Mouse (Mus musculus) frontal cortex, adult (tissue): ENCODE data around the gene 1700029H14Rik.

Experiments
- ATAC-seq: cut with Nextera tagmentation; 2 replicates; pipeline ENCODE4 v1.9.2; 2017; ENCODE audit warnings: mild to moderate bottlenecking, moderate library complexity, mixed read lengths; ENCODE audit not compliant: low TSS enrichment

1700029H14Rik gene

DNA sequence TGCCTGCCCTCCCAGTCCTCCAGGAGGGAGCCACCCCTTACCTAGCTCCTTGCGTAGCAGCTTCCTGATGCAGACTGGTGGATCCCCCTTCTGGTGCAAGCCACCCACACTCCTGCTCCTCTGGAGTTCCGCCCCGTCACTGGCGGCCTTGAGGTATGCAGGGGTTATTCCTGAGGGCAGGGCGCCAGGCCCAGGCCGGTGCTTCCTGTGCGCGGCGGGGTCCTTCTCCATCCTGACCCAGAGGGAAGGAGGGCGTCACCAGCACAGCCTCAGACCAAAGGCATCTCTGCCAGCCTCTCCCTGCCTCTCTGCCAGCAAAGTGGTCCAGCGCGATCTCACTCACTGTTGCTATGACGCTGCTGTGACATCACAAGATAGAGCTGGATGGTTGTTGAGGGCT is at the start of gene 1700029H14Rik:
TSS of gene 1700029H14Rik (minus strand) at position 344 of the 400 bp plus-strand sequence.
- ATAC-seq, result no peak

DNA sequence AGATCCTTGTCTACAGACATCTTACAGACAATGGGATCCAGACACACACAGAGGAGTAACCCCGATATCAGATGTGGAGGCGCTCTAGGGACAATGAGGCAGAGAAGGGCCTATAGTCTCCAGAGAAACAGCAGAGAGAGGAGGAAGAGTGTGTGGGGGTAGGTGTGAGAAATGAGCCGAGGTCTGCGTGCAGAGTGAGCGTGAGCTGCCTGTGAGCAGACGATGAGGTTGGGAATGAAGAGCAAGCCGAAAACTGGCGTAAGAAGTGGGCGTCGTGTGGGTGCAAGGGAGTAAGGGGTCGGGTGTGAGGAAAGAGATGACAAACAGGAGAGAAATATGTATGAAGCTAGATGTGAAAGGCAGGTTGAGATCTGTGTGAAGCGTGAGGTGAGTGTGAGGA is 49.4 kb upstream of the 1700029H14Rik start:
- ATAC-seq, result peak; percentile 66

DNA sequence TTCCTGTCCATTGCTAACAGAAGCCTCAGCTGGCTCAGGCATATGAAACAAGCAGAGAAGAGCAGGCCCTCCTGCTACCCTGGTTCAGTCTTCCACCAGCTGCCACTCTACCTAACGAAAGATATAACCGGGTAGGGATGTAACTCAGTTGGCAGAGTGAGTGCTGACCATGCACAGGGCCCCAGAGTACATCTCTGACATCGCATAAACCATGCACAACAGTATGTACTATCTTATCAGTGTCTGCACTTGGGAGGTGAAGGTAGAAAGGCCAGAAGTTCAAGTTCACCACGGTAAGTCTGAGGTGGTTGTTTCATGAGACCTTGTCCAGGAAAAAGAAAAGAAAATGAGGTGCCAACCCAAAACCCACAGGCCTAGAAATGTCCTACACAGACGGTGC is 47.7 kb upstream of the 1700029H14Rik start:
- no peak for ATAC-seq

DNA sequence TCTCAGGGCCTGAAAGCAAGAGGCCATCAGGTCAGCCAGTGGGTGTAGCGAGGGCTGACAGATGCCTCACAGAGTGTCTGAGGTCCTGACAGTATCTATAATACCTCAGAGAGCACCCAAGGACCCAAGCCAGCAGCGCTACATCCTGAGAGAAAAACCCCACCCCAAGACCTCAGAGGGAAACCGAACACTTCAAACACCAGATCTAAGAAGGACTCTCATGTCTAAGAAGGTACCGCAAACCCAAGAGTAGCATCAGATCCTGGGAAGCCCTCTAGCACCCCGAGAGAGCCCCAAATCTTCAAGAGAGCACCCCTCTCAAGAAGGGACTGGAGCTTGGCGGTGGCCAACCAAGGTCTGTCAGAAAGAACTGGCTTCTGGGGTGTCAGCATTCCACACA is 46.7 kb upstream of the 1700029H14Rik start:
- no peak for ATAC-seq

DNA sequence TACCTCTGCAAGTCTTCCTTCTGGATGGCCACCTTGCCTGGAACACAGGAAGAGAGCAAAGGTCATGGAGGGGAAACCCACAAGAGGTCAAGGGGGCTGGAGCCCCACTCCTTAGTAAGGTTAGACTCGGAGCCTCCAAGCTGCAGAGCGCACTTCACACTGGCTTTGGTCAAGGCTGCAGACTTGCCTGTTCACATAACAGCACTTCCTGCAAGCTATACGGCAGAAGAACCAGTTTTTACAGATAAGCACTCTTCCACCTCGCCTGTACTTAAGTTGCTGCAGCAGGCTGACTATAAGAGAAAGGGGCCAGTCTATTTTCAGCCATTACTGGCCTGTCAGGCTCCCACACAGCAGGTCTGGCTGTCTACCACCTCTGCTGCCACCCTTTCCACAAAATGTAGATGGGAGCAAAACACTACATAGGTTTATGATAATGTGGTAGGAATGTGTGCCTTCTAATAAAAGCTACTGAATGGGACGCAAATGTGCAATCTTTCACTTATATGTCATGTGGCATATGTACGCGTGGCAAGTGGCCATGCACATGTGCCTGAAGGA is 43.7 kb upstream of the 1700029H14Rik start:
- ATAC-seq, result peak; percentile 38

DNA sequence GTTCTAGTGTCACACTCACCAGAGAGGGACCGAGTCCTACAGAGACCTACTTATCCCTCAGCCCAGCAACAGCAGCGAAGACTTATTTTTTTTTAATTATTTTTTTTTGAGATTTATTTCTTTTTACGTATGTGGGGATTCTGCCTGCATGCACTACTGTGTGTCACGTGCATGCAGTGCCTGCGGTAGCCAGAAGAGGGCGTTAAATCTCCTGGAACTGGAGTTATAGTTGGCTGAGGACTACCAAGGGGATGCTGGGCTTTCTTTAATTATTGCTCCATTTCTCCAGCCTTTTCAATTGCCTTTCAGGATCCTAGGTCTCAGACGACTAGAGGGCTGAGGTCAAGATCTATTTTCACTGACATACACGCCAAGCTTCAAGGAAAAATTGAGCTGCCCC is 40.4 kb upstream of the 1700029H14Rik start:
- ATAC-seq, result no peak

DNA sequence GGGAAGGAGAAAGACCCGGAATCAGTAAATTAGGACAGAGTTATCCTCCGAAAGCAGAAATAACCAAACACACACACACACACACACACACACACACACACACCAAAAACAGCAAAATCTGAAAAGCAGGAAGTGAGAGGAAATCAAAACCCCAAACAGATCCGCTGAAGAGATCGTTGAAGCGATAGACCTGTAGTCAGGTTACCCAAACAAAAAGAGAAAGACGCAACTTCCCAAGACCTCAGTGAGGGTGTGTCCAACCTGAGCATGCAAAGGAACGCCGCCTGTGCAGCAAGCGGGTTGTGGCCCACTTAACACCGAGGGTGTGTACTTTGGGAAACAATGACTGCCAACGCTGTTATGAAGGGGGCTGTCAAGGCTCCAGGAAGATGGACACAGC is 38.9 kb upstream of the 1700029H14Rik start:
- no peak for ATAC-seq

DNA sequence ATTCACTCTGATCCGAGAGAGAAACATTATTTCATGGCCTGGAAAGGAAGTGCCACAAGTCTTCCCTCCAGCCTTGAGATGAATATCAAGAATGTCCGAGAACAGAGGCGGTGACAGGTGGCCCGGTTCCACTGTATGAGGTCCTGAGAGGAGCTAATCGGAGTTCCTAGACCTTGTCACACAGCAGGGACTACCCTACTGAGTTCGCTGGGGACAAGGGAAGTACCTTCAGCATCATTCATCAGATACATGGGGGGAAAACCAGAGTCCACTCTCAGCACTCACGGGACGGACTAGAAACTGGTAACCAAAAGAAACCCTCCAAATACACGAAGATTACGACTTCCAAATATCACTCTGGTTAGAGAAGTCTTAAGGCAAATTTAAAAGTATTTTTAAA is 38.5 kb upstream of the 1700029H14Rik start:
- ATAC-seq, result no peak

DNA sequence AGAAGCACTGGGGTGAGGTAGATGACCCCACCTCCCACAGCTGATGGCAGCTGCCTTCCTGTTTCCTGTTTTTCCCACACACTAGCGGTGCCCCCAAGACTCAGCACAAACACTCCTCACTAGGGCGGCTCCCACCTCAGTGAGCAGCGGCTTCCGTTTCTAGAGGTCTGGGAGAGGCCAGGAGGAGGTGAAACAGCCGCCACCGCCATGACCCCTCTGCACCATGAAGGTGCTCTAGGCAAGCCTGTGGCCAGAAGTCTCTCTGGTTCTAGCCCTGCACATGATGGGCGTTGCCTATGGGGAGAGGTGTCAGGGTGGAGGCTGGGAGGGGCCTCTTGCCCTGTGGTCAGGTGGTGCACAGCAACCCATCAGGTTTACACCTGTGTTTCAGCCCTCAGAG is 37.9 kb upstream of the 1700029H14Rik start:
- no peak for ATAC-seq

DNA sequence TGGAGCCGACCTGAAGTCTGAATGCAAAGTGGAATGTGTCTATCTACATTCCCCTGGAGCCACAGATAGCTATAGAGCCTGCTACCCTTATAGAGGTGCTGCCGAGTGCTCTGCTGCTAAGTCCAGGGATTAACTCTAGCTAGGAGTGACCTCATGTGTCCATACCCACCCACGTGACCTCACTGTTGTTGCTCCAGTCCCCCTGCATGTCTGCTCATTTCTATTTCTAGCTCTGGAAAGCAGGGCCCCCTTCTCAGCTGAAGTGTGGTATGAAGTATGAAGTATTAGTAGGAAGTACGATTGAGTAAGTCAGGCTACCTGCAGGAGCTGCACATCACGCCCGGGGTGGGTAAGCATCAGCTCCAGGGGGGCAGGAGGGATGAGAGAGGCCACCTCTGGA is 35.5 kb upstream of the 1700029H14Rik start:
- ATAC-seq, result no peak

DNA sequence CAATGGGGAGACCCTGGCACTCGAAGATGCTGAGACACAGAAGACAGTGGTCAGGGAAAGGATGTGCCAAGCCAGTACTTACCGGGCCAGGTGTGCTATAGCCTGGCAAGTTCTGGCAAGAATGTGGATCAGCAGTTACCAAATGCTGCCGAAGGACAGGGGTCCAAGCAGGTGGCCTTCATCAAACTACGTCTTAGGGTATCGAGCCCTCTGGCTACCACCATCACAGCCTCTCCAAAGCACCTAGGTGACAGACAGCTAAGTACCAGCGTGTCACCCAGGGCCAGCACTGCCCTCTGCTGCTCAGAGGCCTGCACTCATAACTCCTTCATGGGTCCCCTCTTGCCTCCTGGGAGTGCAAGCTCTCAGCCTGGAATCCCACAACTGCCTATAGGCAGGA is 33.6 kb upstream of the 1700029H14Rik start:
- no peak for ATAC-seq

DNA sequence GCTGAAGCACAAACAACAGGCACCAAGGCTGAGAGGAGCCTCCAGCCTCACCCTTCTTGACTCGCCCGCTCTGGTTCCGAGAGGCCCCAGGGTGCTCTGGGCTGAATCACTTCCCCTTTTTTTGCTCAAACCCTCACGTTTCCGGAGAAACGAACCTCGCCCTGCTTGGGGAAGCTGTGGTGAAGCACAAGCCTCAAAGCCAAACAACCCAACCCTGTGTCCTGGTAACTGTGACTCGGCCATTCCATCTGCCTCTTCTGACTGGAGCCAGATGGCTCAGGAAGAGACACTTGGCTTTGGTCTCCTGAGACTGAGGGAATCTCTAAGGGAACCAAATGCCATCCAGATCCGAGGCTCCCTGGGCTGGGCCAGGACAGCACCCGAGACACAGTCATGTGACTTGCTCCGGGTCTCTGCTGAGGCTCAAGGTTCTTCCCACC is 32.6 kb upstream of the 1700029H14Rik start:
- ATAC-seq, result no peak

DNA sequence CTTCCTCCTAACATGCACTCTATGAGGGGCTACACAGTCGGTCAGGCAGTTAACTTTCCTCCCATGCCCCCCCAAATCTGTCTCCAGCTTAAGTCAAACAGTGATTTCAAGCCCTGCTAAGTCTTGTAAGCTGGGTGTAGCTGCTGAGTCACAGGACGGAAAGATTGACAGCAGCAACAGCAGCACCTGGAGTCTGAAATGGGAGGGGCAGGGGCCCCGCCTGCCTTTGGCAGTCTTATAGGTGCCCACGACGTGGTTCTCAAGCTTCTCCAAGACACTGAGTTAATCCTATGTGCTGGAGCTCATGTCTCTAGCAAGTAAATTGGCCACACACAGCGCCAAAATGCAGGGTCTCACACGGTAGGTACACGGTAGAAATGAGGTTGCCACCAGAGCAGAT is 31.1 kb upstream of the 1700029H14Rik start:
- no peak for ATAC-seq

DNA sequence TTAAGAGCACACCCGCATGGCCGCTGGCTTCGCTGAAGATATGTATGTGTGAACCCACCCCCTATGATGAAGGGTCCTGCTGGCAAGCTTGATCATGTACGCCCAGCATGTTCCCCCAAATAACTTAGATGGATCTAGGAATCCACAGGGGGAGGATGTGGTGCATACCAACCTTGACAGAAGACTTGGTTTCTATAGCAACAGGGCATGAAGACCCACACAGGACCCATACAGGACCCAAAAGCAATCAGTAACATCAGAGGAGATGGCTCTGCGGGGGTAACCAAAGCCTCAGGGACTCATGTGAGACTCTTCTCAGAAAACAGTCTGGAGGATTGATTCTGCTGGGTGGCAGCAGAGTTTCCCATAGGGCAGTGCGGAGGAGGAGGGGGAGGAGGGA is 29.0 kb upstream of the 1700029H14Rik start:
- no peak for ATAC-seq

DNA sequence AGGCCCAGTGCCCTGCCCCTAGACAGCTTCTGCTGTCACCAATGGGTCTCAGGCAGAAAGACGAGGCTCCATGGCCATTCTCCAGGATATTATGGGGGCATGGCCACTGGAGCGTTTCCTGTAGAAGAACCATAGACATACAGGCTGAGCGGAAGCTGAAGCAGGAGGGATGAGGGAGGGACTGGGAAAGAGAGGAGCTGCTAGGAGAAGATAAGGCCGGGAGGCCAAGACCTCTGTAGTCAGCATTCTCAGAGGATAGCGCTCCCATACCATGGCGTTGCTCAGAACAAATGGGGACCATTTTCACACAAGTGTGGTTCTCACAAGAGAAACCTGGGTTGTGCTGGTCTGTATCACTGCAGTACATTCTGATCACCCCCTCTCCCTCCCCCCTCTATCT is 26.8 kb upstream of the 1700029H14Rik start:
- no peak for ATAC-seq

DNA sequence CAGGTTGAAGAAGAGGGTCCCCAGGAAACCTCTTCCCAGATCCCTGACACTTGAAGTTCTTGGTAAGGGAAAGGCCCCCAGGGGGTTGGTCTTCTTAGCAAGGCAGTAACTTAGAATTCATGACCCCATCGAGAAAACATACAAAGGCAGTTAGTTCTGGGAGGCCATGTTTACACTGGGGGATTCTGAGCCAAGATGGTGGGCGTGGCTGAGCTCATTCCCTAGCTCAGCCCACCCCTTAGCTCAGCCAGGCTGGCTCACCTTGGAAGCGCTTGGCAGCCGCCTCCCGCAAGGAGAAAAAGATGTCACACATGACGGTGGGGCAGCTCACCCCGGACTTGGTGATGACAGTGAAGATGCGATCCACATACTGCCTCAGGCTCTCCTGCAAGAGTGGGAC is 22.4 kb upstream of the 1700029H14Rik start:
- no peak for ATAC-seq

DNA sequence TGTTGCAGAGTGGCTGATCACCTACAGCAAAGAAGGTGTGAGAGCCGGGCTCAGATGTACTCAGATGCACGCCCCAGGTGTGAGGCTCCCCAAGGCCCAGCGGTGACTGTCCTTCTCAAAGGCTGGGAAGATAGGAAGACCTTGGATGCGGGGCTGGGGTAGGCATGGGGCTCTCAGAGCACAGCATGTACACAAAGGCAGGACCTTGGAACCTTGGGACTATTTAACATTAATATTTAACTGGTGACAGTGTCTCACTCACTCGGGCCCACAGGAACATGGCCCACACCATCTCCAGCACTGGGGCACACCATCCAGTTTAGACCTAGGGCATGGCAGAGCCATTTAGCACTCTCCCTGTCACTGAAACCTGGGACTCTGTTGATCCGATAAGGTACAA is 15.6 kb upstream of the 1700029H14Rik start:
- ATAC-seq, result no peak

DNA sequence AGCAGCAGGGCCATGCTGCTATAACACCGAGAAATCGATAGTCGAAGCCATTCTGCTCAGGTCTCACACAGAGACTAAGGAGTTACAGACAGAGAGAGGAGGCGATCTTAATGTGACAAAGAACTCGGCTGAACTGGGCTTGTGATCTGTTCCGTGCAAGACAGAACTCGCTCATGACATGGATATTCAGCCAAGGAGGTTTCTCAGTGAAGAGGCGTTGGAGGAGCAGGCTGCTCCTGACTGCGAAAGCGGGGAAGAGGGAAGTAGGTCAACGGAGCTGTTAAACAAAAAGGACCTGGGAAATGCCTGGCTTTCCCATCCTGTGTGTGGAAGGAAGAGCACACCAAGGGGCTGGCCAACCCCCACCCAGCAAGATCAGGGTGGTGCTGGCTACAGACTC is 9.7 kb upstream of the 1700029H14Rik start:
- peak; percentile 97 for ATAC-seq

DNA sequence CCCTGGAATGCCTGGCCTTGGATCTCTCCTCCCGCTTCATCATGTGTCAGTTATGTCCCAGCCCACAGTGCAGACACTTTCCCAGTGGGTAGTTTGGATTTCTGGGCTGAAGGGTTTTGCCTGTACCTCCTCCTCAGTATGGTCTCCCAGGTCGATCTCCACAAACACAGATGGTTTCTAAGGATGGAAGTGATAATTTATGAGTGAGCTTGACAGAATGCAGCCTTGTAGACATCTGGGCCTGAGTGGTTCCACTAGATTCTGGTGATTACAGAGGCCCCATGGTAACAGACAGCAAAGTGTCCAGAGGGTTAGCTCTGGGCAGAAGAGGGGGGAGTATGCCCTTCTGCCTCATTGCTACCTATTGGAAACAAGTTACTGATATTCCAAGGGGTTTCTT is 4.7 kb downstream of the 1700029H14Rik start:
- ATAC-seq, result peak; percentile 88

DNA sequence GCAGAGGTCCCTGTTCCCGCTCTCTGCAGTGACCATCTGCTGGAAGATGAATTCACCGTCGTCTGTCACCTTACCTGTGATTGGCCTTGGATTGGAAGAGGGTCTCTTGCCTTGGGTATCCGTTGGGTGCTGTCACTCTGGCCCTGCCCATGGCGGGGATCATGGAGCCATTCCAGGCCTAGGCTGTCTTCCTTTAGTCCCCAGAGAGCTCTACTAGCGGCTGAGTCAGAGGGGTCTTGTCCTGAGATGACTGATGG is 10.8 kb downstream of the 1700029H14Rik start:
- ATAC-seq, result no peak

DNA sequence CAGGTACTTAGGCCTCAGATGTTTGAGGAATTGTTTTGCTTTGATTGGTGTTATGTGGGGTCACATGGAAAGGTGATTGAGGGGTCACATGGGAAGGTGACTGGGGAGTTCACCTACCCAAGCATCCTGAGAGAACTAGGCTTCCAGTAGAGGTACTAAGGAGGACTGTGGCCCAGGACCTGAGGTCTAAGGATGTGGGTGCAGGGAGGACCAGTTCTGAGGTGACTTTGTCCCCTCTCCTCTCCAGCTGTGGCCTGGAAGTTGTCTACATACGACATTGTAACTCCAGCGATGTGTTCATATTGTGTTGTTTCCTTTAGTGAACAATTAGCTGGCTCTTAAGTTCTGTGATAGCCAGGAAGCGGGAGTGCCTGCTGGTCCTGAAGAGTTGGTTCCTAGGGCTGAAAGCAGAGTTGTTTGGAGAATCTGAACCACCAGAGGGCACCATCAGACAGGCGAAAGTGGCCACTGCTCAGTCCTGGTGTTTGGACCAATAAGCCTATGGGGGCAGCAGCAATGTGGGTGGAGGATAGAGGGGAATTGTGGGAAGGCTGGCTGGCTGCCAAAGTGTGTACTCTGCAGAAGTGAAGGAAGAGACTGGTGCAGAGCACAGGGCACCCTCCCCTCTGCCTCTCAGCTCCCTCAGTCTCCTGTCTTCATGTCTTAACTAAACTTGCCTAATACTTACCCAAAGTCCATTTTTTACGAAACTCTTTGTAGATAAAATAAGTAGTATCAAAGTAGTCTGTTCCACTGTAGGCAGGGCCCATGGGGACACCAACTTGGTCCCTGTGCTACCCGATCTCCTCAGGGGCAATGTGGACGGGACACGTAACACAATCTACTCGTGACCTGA is 11.3 kb downstream of the 1700029H14Rik start:
- ATAC-seq, result peak; percentile 62

DNA sequence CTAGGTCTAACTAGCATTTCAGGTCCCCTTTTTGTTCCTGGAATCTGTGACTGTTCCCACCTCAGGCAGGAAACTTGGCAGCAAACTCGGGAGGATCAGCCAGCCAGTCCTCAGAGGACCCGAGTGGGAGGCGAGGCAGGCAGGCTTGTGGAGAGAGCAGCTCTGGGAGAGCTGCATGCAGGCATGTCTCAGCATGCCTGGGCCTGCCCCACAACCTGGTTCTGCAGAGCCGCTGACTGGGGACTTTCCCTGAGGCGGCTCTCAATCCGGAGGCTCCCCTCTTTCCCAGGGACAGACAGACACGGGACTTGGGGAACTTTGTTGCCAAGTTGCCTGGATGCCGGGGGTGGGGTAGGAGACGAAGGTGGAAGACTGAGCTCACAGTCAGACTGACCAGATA is 13.4 kb downstream of the 1700029H14Rik start:
- peak; percentile 79 for ATAC-seq

DNA sequence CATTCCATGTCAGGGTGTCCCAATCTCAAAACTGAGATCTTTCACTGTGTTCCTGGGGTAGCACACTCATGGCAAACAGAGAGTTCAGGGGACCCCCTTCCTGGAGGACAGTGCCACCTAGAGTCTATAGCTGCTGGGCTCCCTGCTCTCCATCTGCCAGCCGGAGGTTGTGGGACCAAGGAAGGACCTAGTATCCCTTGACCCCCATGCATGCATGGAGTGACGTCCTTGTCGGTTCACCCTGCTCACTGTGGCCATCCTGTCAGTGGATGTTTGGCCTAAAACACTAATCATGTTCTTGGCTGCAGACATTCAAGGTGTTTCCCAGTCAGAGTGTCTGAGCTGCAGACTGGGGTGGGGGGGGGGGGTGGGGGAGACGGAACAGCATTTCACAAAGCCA is 14.0 kb downstream of the 1700029H14Rik start:
- ATAC-seq, result peak; percentile 48; the same call in 1 of the 2 replicates

DNA sequence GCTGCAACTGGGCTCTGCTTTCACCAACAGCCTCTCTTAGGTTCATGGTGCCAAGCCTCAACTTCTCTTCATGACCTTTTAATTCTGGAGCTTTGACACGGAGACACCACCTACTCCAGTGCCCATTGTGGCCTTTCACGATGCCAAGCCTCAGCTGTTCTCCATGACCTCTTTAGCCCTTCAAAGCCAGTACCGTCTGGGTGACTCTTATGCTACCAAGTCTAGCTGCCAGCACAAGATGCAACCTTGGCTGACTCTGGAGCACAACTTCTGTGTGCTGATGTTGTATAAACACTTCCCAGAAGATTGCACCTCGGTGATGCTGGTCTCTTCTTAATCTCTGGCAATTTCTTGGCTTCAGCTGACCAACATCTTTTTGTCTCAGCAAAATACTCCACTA is 15.8 kb downstream of the 1700029H14Rik start:
- no peak for ATAC-seq
